Mouse (Mus musculus): ENCODE data around the gene Bckdha.

DNA sequence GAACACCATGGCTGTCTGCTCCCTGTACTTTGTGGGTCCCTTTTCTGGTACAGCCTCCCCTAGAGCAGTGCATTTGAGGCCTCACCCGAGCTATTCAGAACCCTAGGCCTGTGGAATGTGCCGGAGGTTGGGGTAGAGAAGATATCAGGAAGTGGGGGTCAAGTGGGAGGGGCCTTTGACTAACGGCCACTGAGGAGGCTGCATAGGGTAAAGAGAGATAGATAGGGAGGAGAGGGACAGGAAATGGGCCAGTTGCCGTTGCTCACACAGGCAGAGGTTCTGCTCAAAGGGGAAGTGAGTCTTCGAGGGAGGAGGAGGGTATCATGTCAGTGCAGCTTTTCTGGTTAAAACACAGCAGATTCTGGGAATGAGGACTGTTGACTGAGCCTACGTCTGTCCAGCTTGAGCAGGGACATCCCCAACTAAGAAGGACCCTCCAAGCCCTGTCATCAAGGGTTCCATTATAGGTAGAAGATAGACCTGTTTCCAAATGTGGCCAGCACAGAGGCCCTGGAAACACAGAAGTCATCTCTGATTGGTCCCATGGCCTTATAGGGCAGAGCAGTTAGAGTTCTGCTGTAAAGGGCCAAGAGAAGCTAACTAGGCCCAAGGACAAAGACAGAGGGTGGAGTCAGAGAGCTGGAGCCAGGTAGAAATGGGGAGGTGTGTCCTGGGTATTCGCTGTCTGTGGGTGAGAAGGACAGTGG, 24.8 kb upstream of the Bckdha start:
- no peak for TF ChIP-seq CTCF (IDR thresholded peaks at IDR 0.05; ENCODE audit: borderline replicate concordance, insufficient read depth, low read depth, low read length)
- no peak for TF ChIP-seq POLR2A (IDR thresholded peaks at IDR 0.05; ENCODE audit: borderline replicate concordance, insufficient read depth, low read length)
